8 mouse cellular contexts compared by ENCODE assay signal in the genomic region with DNA sequence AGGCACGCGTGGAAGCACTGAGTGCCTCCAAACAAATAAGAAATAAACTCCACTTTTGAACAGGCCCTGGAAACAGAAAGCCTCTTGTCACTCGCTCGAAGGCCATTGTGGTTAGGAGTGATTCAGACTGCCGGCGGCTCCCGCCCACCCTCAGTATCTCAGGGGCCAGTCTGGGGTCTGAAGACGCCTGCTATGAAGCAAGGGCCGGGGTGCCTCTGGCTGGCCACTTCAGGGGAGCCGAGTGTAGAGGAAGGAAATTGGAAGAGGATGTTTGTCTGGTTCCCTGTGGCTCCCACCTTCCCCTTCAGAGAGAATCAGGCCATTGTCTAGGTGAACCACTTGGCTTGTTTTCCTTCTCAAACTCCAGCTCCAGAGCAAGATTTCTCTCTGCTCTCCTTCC. TPM values are rescaled to one million over a fixed set of nuclear protein-coding genes. Genes with fewer than 3 reads are reported as not detected.
DNase-seq lines count a peak whose midpoint lies in the region; ATAC-seq and TF ChIP-seq lines count a peak whose summit lies in the region.

No protein-coding gene starts in this region.

- DNase-seq in left cerebral cortex, adult 2 months (ENCODE audit: extremely low spot score in 1 of 2, low spot score in 2 of 2): peak in 1 of 2 experiments; percentile 16
- no peak for DNase-seq in left cerebral cortex, adult 18-20 months (ENCODE audit: low spot score in 2 of 2)
- DNase-seq in adrenal gland, postnatal 14 days: peak; percentile 73
- peak; percentile 75 to 83 for DNase-seq in lung, postnatal 4 days
- peak; percentile 29 for DNase-seq in stomach, postnatal 0 days (ENCODE audit: low spot score)
- no peak for DNase-seq in cerebellum, postnatal 4 days (ENCODE audit: low spot score in 2 of 2)

- H3K9ac ChIP-seq in intestine, postnatal 0 days (ENCODE audit: low read depth, low read length): no peak overlapping the region
- H3K9ac ChIP-seq in stomach, postnatal 0 days (ENCODE audit: low read length): no peak overlapping the region

- TF ChIP-seq EP300 in stomach, postnatal 0 days (optimal IDR thresholded peaks at IDR 0.05): no peak

- no peak for TF ChIP-seq CTCF in left cerebral cortex, adult 2 months (IDR thresholded peaks at IDR 0.05)
- TF ChIP-seq CTCF in intestine, postnatal 0 days (IDR thresholded peaks at IDR 0.05; ENCODE audit: low read depth): no peak
- no peak for TF ChIP-seq CTCF in stomach, postnatal 0 days (IDR thresholded peaks at IDR 0.05; ENCODE audit: low read depth)

- intact Hi-C loops in left cerebral cortex, adult 2 months (cut with DNase I): no loop called here

- no peaks in the 10 kb centered on the region for H3K27me3 ChIP-seq in intestine, postnatal 0 days (replicated peaks; ENCODE audit: control insufficient read depth, insufficient read depth, low read length)
- no peaks in the 10 kb centered on the region for H3K27me3 ChIP-seq in stomach, postnatal 0 days (ENCODE audit: control insufficient read depth, insufficient read depth, low read length)

- H3K9me3 ChIP-seq in intestine, postnatal 0 days (ENCODE audit: control insufficient read depth): no peaks in the 10 kb centered on the region
- H3K9me3 ChIP-seq in stomach, postnatal 0 days (ENCODE audit: control insufficient read depth, low read length): no peaks in the 10 kb centered on the region

- H3K4me3 ChIP-seq in left cerebral cortex, adult 2 months: no peak overlapping the region
- H3K4me3 ChIP-seq in intestine, postnatal 0 days (ENCODE audit: low read depth, low read length): no peak overlapping the region
- H3K4me3 ChIP-seq in stomach, postnatal 0 days (ENCODE audit: low read depth, low read length): no peak overlapping the region

- H3K4me1 ChIP-seq in intestine, postnatal 0 days (replicated peaks; ENCODE audit: control insufficient read depth, insufficient read depth, low read length): peaks cover 14% of the 10 kb centered on the region
- peaks cover 6% of the 10 kb centered on the region; the same call in 1 of the 2 replicates for H3K4me1 ChIP-seq in stomach, postnatal 0 days (replicated peaks; ENCODE audit: control insufficient read depth, insufficient read depth)

- peak overlapping the region; percentile 4; the same call in 1 of the 2 replicates for H3K27ac ChIP-seq in left cerebral cortex, adult 2 months
- H3K27ac ChIP-seq in intestine, postnatal 0 days (ENCODE audit: low read depth, low read length): peak overlapping the region; percentile 73; the same call in 1 of the 2 replicates
- H3K27ac ChIP-seq in stomach, postnatal 0 days (replicated peaks): peak overlapping the region; percentile 71

- ATAC-seq in granulocyte monocyte progenitor cell, adult 5-6 weeks (replicated peaks; ENCODE audit: poor library complexity, severe bottlenecking): peak; percentile 74
- ATAC-seq in intestine, postnatal 0 days: no peak
- ATAC-seq in stomach, postnatal 0 days (ENCODE audit: low FRiP score, low TSS enrichment): peak; percentile 61

- no peak overlapping the region for H3K4me2 ChIP-seq in intestine, postnatal 0 days (replicated peaks; ENCODE audit: low read depth)
- no peak overlapping the region; the same call in 1 of the 2 replicates for H3K4me2 ChIP-seq in stomach, postnatal 0 days (replicated peaks; ENCODE audit: low read depth)

- WGBS in intestine, postnatal 0 days: 20% methylated on average over 10 of the region's 10 CpGs
- WGBS in stomach, postnatal 0 days: 15% methylated on average over 10 of the region's 10 CpGs

- no peaks in the 10 kb centered on the region for H3K36me3 ChIP-seq in intestine, postnatal 0 days (ENCODE audit: control insufficient read depth, insufficient read depth)
- H3K36me3 ChIP-seq in stomach, postnatal 0 days (ENCODE audit: control insufficient read depth, insufficient read depth, low read length): no peaks in the 10 kb centered on the region

RNA-seq across cellular contexts. Expression of gene Gm9964, which starts 10.3 kb away (rescaled TPM):
- total RNA-seq in left cerebral cortex, adult 2 months (2021): under 1 TPM; 0.68 TPM
- total RNA-seq in left cerebral cortex, adult 18-20 months (2021): under 1 TPM in 1 of 2 experiments, not detected in 1; 0.49 TPM
- total RNA-seq in adrenal gland, postnatal 14 days (2021): not detected in 2 replicates
- not detected in 2 replicates for total RNA-seq in granulocyte monocyte progenitor cell, adult 5-6 weeks (2014; fragmentation: Nextera tagmentation)
- total RNA-seq in granulocyte monocyte progenitor cell, adult 5-6 weeks (2017): not detected in 2 replicates
- polyA plus RNA-seq in intestine, postnatal 0 days (2015; fragmentation: Nextera tagmentation; extraction: Ambion mirVana): not detected in 2 replicates
- polyA plus RNA-seq in stomach, postnatal 0 days (2015; fragmentation: Nextera tagmentation; extraction: Ambion mirVana): not detected in 2 replicates

RNA-seq across cellular contexts. Expression of gene Nf1, which starts 32.5 kb away (rescaled TPM):
- total RNA-seq in left cerebral cortex, adult 2 months (2021): 100 to 1,000 TPM; 129 to 131 TPM
- 100 to 1,000 TPM; 121 to 123 TPM for total RNA-seq in left cerebral cortex, adult 18-20 months (2021)
- total RNA-seq in adrenal gland, postnatal 14 days (2021): 58.9 and 62.3 TPM in 2 replicates
- total RNA-seq in granulocyte monocyte progenitor cell, adult 5-6 weeks (2014; fragmentation: Nextera tagmentation): 26.7 and 28.3 TPM in 2 replicates
- total RNA-seq in granulocyte monocyte progenitor cell, adult 5-6 weeks (2017): 9.2 and 11.0 TPM in 2 replicates
- polyA plus RNA-seq in intestine, postnatal 0 days (2015; fragmentation: Nextera tagmentation; extraction: Ambion mirVana): 6.3 and 8.3 TPM in 2 replicates
- polyA plus RNA-seq in stomach, postnatal 0 days (2015; fragmentation: Nextera tagmentation; extraction: Ambion mirVana): 2.6 and 3.2 TPM in 2 replicates

RNA-seq across cellular contexts. Expression of gene Wsb1, which starts 52.5 kb away (rescaled TPM):
- total RNA-seq in left cerebral cortex, adult 2 months (2021): 10 to 100 TPM; 85.9 to 87.5 TPM
- total RNA-seq in left cerebral cortex, adult 18-20 months (2021): 10 to 100 TPM; 81.2 to 81.9 TPM
- total RNA-seq in adrenal gland, postnatal 14 days (2021): 51.7 and 56.0 TPM in 2 replicates
- total RNA-seq in granulocyte monocyte progenitor cell, adult 5-6 weeks (2014; fragmentation: Nextera tagmentation): 123 and 152 TPM in 2 replicates
- total RNA-seq in granulocyte monocyte progenitor cell, adult 5-6 weeks (2017): 153 and 170 TPM in 2 replicates
- polyA plus RNA-seq in intestine, postnatal 0 days (2015; fragmentation: Nextera tagmentation; extraction: Ambion mirVana): 64.7 and 70.5 TPM in 2 replicates
- polyA plus RNA-seq in stomach, postnatal 0 days (2015; fragmentation: Nextera tagmentation; extraction: Ambion mirVana): 53.6 and 56.6 TPM in 2 replicates

Comparison
In these comparisons a context has a peak if more than half of its experiments do, and no peak if none do; other contexts are left out.
1. DNase-seq: peak in adrenal gland, postnatal 14 days (single experiment), lung, postnatal 4 days (2 of 2) and stomach, postnatal 0 days (single experiment); none in left cerebral cortex, adult 18-20 months (0 of 2) and cerebellum, postnatal 4 days (0 of 2).
2. H3K27ac ChIP-seq: peak in every context shown above with its lines; median percentile 73 in intestine, postnatal 0 days; 71 in stomach, postnatal 0 days; 4 in left cerebral cortex, adult 2 months.